Mouse (Mus musculus) C2C12 (cell line): ENCODE data around the gene Tnfrsf14. TPM values are rescaled to one million over a fixed set of nuclear protein-coding genes. Genes with fewer than 3 reads are reported as not detected.

ENCODE experiments used
- H3K27me3 ChIP-seq: one replicate; pipeline ENCODE4 v1.6.1; 2011; ENCODE audit not compliant: control insufficient read depth, insufficient read depth, insufficient read length
- H3K36me3 ChIP-seq: one replicate; pipeline ENCODE4 v1.6.1; 2011; ENCODE audit not compliant: control insufficient read depth, insufficient read depth
- H3K4me3 ChIP-seq: one replicate; pipeline ENCODE4 v1.5.1; 2011; ENCODE audit warnings: mild to moderate bottlenecking, control low read depth; ENCODE audit not compliant: poor library complexity, insufficient read depth, severe bottlenecking
- H3K79me2 ChIP-seq: one replicate; pipeline ENCODE4 v1.6.1; 2011; ENCODE audit not compliant: control insufficient read depth, insufficient read depth
- H3K79me3 ChIP-seq: one replicate; pipeline ENCODE4 v1.6.1; 2011; ENCODE audit warnings: low read depth, control low read depth
- H3ac ChIP-seq: one replicate; pipeline ENCODE3; 2011; ENCODE audit warnings: low read depth; ENCODE audit not compliant: control insufficient read depth, insufficient read length
- CEBPB ChIP-seq: IDR thresholded peaks from one replicate; pipeline ENCODE4 v1.6.1; 2011; ENCODE audit warnings: low read depth, mild to moderate bottlenecking, control low read depth, moderate library complexity
- CTCF ChIP-seq: IDR thresholded peaks from one replicate; pipeline ENCODE4 v1.5.1; 2011; ENCODE audit not compliant: control insufficient read depth, insufficient read depth, insufficient read length
- FOSL1 ChIP-seq: IDR thresholded peaks from one replicate; pipeline ENCODE4 v1.8.0; 2011; ENCODE audit warnings: mild to moderate bottlenecking, low read length; ENCODE audit not compliant: poor library complexity, insufficient read depth, severe bottlenecking
- MAX ChIP-seq: IDR thresholded peaks from one replicate; pipeline ENCODE4 v1.6.1; 2011; ENCODE audit warnings: mild to moderate bottlenecking, control low read depth
- MYOD1 ChIP-seq: IDR thresholded peaks from one replicate; pipeline ENCODE4 v1.6.1; 2011; ENCODE audit warnings: low read depth; ENCODE audit not compliant: control insufficient read depth, insufficient read length
- MYOG ChIP-seq: IDR thresholded peaks from one replicate; pipeline ENCODE4 v1.6.1; 2011; ENCODE audit not compliant: control insufficient read depth, insufficient read length; ENCODE audit errors: extremely low read depth
- USF1 ChIP-seq: IDR thresholded peaks from one replicate; pipeline ENCODE4 v1.6.1; 2011; ENCODE audit warnings: low read depth, mild to moderate bottlenecking, control low read depth, moderate library complexity
- polyA plus RNA-seq: library from polyadenylated mRNA; unstranded; fragments of >200 nt; fragmentation: generic; extraction: Trizol; gene quantifications from one replicate; pipeline ENCODE4 v1.2.1, GENCODE M21; 2012; ENCODE audit warnings: missing spikeins

The Tnfrsf14 gene
- polyA plus RNA-seq, 1 experiment, result 0.02 TPM

- Histone ChIP-seq H3ac (no peak overlapping the region), H3K27me3 (peaks cover 5% of the 10 kb centered on the region), H3K79me2 (no peaks in the 10 kb centered on the region), H3K36me3 (no peaks in the 10 kb centered on the region), H3K79me3 (no peaks in the 10 kb centered on the region), H3K4me3 (no peak overlapping the region)
- TF ChIP-seq CTCF (no peak), MYOD1 (no peak), FOSL1 (no peak), MYOG (no peak), USF1 (no peak), CEBPB (no peak), MAX (no peak)
Measured at GRCm38 (mm10) chr4:154941831-154942230, 13.5 kb upstream of the Tnfrsf14 start.

- Histone ChIP-seq H3K79me3 (no peaks in the 10 kb centered on the region), H3K36me3 (no peaks in the 10 kb centered on the region), H3K27me3 (peaks cover 13% of the 10 kb centered on the region), H3K79me2 (no peaks in the 10 kb centered on the region), H3ac (no peak overlapping the region), H3K4me3 (no peak overlapping the region)
- no peak for TF ChIP-seq MYOD1
- TF ChIP-seq MAX, result no peak
- no peak for TF ChIP-seq CEBPB
- no peak for TF ChIP-seq USF1
- TF ChIP-seq FOSL1, result no peak
Measured at GRCm38 (mm10) chr4:154940156-154940555, 11.8 kb upstream of the Tnfrsf14 start.

- TF ChIP-seq MYOD1 (no peak), FOSL1 (no peak), CEBPB (no peak), USF1 (no peak), CTCF (no peak), MAX (no peak), MYOG (no peak)
- no peaks in the 10 kb centered on the region for H3K36me3 ChIP-seq
- peaks cover 33% of the 10 kb centered on the region for H3K27me3 ChIP-seq
- H3K4me3 ChIP-seq, result no peak overlapping the region
- no peaks in the 10 kb centered on the region for H3K79me2 ChIP-seq
- no peak overlapping the region for H3ac ChIP-seq
- H3K79me3 ChIP-seq, result no peaks in the 10 kb centered on the region
Measured at GRCm38 (mm10) chr4:154937746-154938145, 9.4 kb upstream of the Tnfrsf14 start.

- Histone ChIP-seq H3K79me2 (no peaks in the 10 kb centered on the region), H3K27me3 (peaks cover 35% of the 10 kb centered on the region), H3K36me3 (no peaks in the 10 kb centered on the region), H3K4me3 (no peak overlapping the region), H3K79me3 (no peaks in the 10 kb centered on the region), H3ac (no peak overlapping the region)
- no peak for TF ChIP-seq MYOG
- no peak for TF ChIP-seq MAX
- TF ChIP-seq MYOD1, result no peak
- no peak for TF ChIP-seq FOSL1
- TF ChIP-seq CTCF, result no peak
- no peak for TF ChIP-seq USF1
- TF ChIP-seq CEBPB, result no peak
Measured at GRCm38 (mm10) chr4:154936542-154937255, 8.3 kb upstream of the Tnfrsf14 start.

GRCm38 (mm10) chr4:154935788-154936187 is 7.4 kb upstream of the Tnfrsf14 start:
- H3ac ChIP-seq, result no peak overlapping the region
- H3K79me3 ChIP-seq, result no peaks in the 10 kb centered on the region
- no peaks in the 10 kb centered on the region for H3K36me3 ChIP-seq
- H3K4me3 ChIP-seq, result no peak overlapping the region
- H3K79me2 ChIP-seq, result no peaks in the 10 kb centered on the region
- TF ChIP-seq USF1, result no peak
- TF ChIP-seq CEBPB, result no peak
- no peak for TF ChIP-seq CTCF
- no peak for TF ChIP-seq MYOG
- no peak for TF ChIP-seq MYOD1
- TF ChIP-seq FOSL1, result no peak
- no peak for TF ChIP-seq MAX
- peaks cover 35% of the 10 kb centered on the region for H3K27me3 ChIP-seq
